Mouse (Mus musculus) embryonic facial prominence, embryonic 10.5 days (tissue): ENCODE measurements around the gene Tmem178b. TPM values are rescaled to one million over a fixed set of nuclear protein-coding genes. Genes with fewer than 3 reads are reported as not detected.

Source experiments
- DNase-seq: peaks from one replicate; pipeline ENCODE4 v3.0.0-alpha.2; 2017; ENCODE audit warnings: low spot score
- H3K27ac ChIP-seq: fragments of 300-500 bp; sonication (generic); replicated peaks from 2 replicates; pipeline ENCODE4 v1.5.1; 2016; ENCODE audit warnings: mild to moderate bottlenecking
- H3K27me3 ChIP-seq: fragments of 300-500 bp; sonication (generic); replicated peaks from 2 replicates; pipeline ENCODE4 v1.6.1; 2016; ENCODE audit warnings: low read depth, mild to moderate bottlenecking; ENCODE audit not compliant: poor library complexity, severe bottlenecking
- H3K36me3 ChIP-seq: fragments of 300-500 bp; sonication (generic); replicated peaks from 2 replicates; pipeline ENCODE4 v1.6.1; 2016; ENCODE audit warnings: mild to moderate bottlenecking, moderate library complexity
- H3K4me1 ChIP-seq: fragments of 300-500 bp; sonication (generic); 2 replicates; pipeline ENCODE4 v1.6.1; 2016
- H3K4me3 ChIP-seq: fragments of 300-500 bp; sonication (generic); 2 replicates; pipeline ENCODE4 v1.5.1; 2016; ENCODE audit warnings: mild to moderate bottlenecking, moderate library complexity
- H3K9me3 ChIP-seq: fragments of 300-500 bp; sonication (generic); 2 replicates; pipeline ENCODE4 v1.6.1; 2016; ENCODE audit warnings: mild to moderate bottlenecking
- WGBS: fragments of 180-500 bp; shearing (Covaris S2); methylation state at CpG from one replicate; pipeline ENCODE4 v1.1.7; 2016; 5-methylcytosine and 5-hydroxymethylcytosine counted together
- polyA plus RNA-seq: library from polyadenylated mRNA; unstranded; fragments of >200 nt; fragmentation: Nextera tagmentation; extraction: Ambion mirVana; gene quantifications from 2 replicates; pipeline ENCODE4 v1.2.1, GENCODE M21; 2016

Gene Tmem178b
- polyA plus RNA-seq, 1 experiment from 2014 or later = 1.5 TPM

- no peak for DNase-seq
- Histone ChIP-seq H3K9me3 (no peaks in the 10 kb centered on the region), H3K4me3 (no peak overlapping the region), H3K27ac (no peak overlapping the region), H3K36me3 (no peaks in the 10 kb centered on the region), H3K27me3 (no peaks in the 10 kb centered on the region), H3K4me1 (no peaks in the 10 kb centered on the region)
- WGBS = 54% methylated on average over 3 of the region's 3 CpGs
Measured at GRCm38 (mm10) chr6:40008166-40008907, 135.3 kb downstream of the Tmem178b start.

- no peaks in the 10 kb centered on the region for H3K4me1 ChIP-seq
- no peaks in the 10 kb centered on the region for H3K9me3 ChIP-seq
- H3K36me3 ChIP-seq = no peaks in the 10 kb centered on the region
- no peak overlapping the region for H3K27ac ChIP-seq
- no peak overlapping the region for H3K4me3 ChIP-seq
- WGBS = 71% methylated on average over 3 of the region's 3 CpGs
- no peak for DNase-seq
- no peaks in the 10 kb centered on the region for H3K27me3 ChIP-seq
Measured at GRCm38 (mm10) chr6:40009718-40010117, 136.6 kb downstream of the Tmem178b start.

- Histone ChIP-seq H3K36me3 (no peaks in the 10 kb centered on the region), H3K9me3 (no peaks in the 10 kb centered on the region), H3K27me3 (no peaks in the 10 kb centered on the region), H3K4me1 (peaks cover 8% of the 10 kb centered on the region; the same call in 1 of the 2 replicates), H3K4me3 (no peak overlapping the region), H3K27ac (no peak overlapping the region)
- DNase-seq = no peak
- 87% methylated on average over 5 of the region's 5 CpGs for WGBS
Measured at GRCm38 (mm10) chr6:40011066-40011465, 138.0 kb downstream of the Tmem178b start.

- no peak overlapping the region for H3K27ac ChIP-seq
- H3K27me3 ChIP-seq = no peaks in the 10 kb centered on the region
- no peaks in the 10 kb centered on the region for H3K36me3 ChIP-seq
- H3K4me1 ChIP-seq = peaks cover 11% of the 10 kb centered on the region; the same call in 1 of the 2 replicates
- WGBS = 69% methylated on average over 5 of the region's 5 CpGs
- no peaks in the 10 kb centered on the region for H3K9me3 ChIP-seq
- H3K4me3 ChIP-seq = no peak overlapping the region
- DNase-seq = peak; percentile 53
Measured at GRCm38 (mm10) chr6:40011609-40012008, 138.5 kb downstream of the Tmem178b start.

GRCm38 (mm10) chr6:40013407-40013806 lies 140.3 kb downstream of the Tmem178b start:
- Histone ChIP-seq H3K4me3 (no peak overlapping the region), H3K9me3 (no peaks in the 10 kb centered on the region), H3K36me3 (no peaks in the 10 kb centered on the region), H3K27ac (no peak overlapping the region), H3K27me3 (no peaks in the 10 kb centered on the region), H3K4me1 (peaks cover 11% of the 10 kb centered on the region; the same call in 1 of the 2 replicates)
- DNase-seq = no peak
- WGBS = 64% methylated on average over 5 of the region's 5 CpGs

GRCm38 (mm10) chr6:40015185-40015584 lies 142.1 kb downstream of the Tmem178b start:
- Histone ChIP-seq H3K4me1 (peaks cover 11% of the 10 kb centered on the region; the same call in 1 of the 2 replicates), H3K27me3 (no peaks in the 10 kb centered on the region), H3K36me3 (no peaks in the 10 kb centered on the region), H3K27ac (no peak overlapping the region), H3K4me3 (no peak overlapping the region), H3K9me3 (no peaks in the 10 kb centered on the region)
- no peak for DNase-seq
- 74% methylated on average over 4 of the region's 4 CpGs for WGBS

GRCm38 (mm10) chr6:40015711-40016460 lies 142.8 kb downstream of the Tmem178b start:
- H3K27ac ChIP-seq = no peak overlapping the region

GRCm38 (mm10) chr6:40019396-40019795 lies 146.3 kb downstream of the Tmem178b start:
- H3K4me1 ChIP-seq = peaks cover 11% of the 10 kb centered on the region; the same call in 1 of the 2 replicates
- 47% methylated on average over 4 of the region's 4 CpGs for WGBS
- no peaks in the 10 kb centered on the region for H3K36me3 ChIP-seq
- DNase-seq = no peak
- no peak overlapping the region for H3K27ac ChIP-seq
- no peaks in the 10 kb centered on the region for H3K27me3 ChIP-seq
- no peak overlapping the region for H3K4me3 ChIP-seq
- no peaks in the 10 kb centered on the region for H3K9me3 ChIP-seq

More at GRCm38 (mm10) chr6:40015711-40016460, 142.8 kb downstream of the Tmem178b start:
- H3K27me3 ChIP-seq = no peaks in the 10 kb centered on the region
- no peak overlapping the region for H3K4me3 ChIP-seq
- peaks cover 11% of the 10 kb centered on the region; the same call in 1 of the 2 replicates for H3K4me1 ChIP-seq
- 50% methylated on average over 7 of the region's 7 CpGs for WGBS
- H3K9me3 ChIP-seq = no peaks in the 10 kb centered on the region
- no peak for DNase-seq
- H3K36me3 ChIP-seq = no peaks in the 10 kb centered on the region

GRCm38 (mm10) chr6:40023592-40024335 lies 150.7 kb downstream of the Tmem178b start:
- Histone ChIP-seq H3K27me3 (no peaks in the 10 kb centered on the region), H3K9me3 (no peaks in the 10 kb centered on the region), H3K27ac (no peak overlapping the region), H3K4me1 (no peaks in the 10 kb centered on the region), H3K4me3 (no peak overlapping the region), H3K36me3 (no peaks in the 10 kb centered on the region)
- no peak for DNase-seq
- WGBS = 84% methylated on average over 4 of the region's 4 CpGs

GRCm38 (mm10) chr6:40024336-40024934 lies 151.4 kb downstream of the Tmem178b start:
- no peak overlapping the region for H3K4me3 ChIP-seq
- H3K27me3 ChIP-seq = no peaks in the 10 kb centered on the region
- 86% methylated on average over 5 of the region's 5 CpGs for WGBS
- no peaks in the 10 kb centered on the region for H3K36me3 ChIP-seq
- H3K9me3 ChIP-seq = no peaks in the 10 kb centered on the region
- DNase-seq = no peak
- H3K27ac ChIP-seq = no peak overlapping the region
- no peaks in the 10 kb centered on the region for H3K4me1 ChIP-seq

- no peaks in the 10 kb centered on the region for H3K4me1 ChIP-seq
- no peak for DNase-seq
- H3K27ac ChIP-seq = no peak overlapping the region
- no peaks in the 10 kb centered on the region for H3K9me3 ChIP-seq
- H3K36me3 ChIP-seq = no peaks in the 10 kb centered on the region
- no peaks in the 10 kb centered on the region for H3K27me3 ChIP-seq
- H3K4me3 ChIP-seq = no peak overlapping the region
Measured at GRCm38 (mm10) chr6:40032901-40033300, 159.8 kb downstream of the Tmem178b start.

GRCm38 (mm10) chr6:40033935-40034334 lies 160.9 kb downstream of the Tmem178b start:
- Histone ChIP-seq H3K4me3 (no peak overlapping the region), H3K27ac (no peak overlapping the region), H3K4me1 (no peaks in the 10 kb centered on the region), H3K36me3 (no peaks in the 10 kb centered on the region), H3K27me3 (no peaks in the 10 kb centered on the region), H3K9me3 (no peaks in the 10 kb centered on the region)
- 93% methylated on average over 3 of the region's 3 CpGs for WGBS
- DNase-seq = no peak
